Mouse (Mus musculus): Measurements from ENCODE around the gene Emc6.

Emc6 gene

DNA sequence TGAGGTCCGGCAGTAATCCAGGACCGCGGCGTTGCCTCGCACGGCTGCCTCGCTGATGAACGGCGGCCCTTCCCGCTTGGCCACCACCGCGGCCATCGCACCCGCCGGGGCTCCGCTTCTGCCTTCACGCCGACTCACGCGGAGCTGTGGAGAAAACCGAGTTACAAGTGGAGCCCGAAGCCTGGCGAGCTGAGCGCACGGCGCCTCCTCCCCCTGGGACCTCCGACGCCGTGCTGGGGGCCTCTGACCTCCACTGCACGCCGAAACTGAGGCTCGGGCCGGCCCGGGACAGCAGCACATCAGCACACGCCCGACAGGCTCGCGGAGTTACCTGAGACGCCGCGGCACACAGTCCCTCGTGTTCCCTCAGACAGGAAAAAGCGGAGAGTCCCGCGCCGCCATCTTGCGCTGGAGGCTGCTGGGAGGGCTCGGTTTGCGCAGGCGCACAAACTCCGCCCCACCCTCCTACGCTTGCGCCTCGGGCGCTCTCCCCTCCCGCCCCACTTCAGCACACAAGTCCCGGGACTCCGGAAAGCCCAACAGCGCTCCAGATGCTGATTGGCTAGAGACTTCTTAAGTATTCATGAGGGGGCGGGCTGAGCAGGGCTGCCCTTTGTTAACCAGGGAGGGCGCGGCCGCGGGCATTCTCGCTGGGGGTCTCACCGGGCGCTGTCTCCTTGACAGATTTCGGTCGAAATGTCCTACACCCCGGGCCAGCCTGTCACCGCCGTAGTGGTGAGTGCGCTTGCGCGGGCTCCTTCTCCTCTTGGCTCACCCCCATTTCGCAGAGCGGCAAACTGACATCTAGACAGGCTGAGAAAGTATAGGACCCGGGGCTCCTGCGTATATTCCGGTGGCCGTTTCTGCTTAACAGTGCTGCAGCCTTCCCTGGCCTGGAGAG is at the start of gene Emc6, which contains the start of gene Tax1bp3:
Emc6 (minus strand) TSS at position 430 of the 901 bp plus-strand sequence.
Tax1bp3 (plus strand) TSS at position 476 of the 901 bp plus-strand sequence.
- DNase-seq: peak; percentile 97

DNA sequence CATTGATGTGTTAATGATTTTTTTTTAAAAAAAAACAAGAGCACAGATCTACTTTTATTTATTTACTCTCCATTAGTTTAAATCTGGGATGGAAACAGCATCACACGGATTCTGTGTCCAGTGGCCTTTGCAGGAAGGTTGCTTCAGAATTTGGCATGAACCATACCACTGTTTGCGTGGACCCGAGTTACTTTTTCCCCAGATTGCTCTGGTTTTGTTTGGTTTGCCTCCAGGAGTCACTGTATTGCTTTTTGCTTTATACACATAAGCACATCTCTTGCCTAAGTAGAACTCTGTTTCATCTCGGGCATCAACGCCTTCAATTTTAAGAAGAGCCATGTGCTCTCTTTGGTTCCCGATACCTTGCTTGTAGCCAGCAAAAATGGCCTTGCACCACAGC is 49.0 kb upstream of the Emc6 start:
- DNase-seq: no peak

DNA sequence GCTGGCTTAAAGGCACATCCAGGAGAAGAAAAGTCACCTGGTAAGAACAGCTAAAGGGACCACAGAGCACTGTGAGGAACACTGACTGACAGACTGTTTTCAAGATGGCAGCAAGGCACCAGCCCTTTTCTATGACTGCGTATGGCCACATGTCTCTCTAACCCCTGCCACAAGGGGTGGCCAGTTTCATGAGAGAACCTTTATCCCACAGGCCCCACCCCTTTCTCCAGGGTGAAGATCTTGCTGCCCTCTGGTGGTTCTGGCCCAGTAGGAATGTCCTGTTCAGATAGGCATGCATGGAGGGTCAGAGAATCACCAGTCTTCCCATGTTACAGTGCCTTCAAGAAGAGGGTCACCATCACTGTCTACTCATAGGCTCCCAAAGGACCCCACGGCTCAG is 47.1 kb upstream of the Emc6 start:
- DNase-seq: peak; percentile 40

DNA sequence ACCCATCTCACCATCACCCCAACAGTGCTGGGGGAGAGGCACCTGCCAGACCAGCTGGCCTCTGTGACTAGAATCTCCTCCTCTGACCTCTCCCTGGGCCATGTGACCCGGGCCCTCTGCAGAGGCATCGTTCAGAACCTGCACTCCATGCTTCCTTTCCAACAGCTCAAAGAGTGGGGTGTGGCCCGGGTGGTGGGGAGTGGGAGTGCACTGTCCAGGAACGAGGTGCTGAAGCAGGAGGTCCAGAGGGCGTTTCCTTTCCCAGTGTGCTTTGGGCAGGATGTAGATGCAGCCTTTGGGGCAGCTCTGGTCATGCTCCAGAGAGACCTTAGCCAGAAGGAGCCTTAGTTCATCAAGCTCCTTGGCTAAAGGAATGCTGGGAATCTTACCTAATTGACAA is 46.0 kb upstream of the Emc6 start:
- no peak for DNase-seq

DNA sequence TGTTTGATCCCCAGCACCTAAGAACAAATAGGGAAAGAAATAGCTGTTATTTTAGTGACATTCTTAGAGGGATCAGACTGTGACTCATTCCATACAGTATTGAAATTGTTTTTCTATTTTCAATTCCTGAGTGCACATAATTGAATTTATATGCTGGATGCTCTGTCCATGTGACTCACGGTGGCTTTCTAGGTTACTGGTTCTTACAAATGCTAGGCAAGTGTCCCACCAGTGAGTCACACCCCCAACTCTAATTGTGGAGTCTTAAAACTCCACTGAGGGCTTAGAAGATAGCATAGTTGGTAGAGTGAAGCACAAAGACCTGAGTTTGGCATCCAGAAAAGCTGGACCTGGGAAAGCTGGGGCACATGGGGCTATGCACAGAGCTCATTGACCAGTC is 43.8 kb upstream of the Emc6 start:
- no peak for DNase-seq

DNA sequence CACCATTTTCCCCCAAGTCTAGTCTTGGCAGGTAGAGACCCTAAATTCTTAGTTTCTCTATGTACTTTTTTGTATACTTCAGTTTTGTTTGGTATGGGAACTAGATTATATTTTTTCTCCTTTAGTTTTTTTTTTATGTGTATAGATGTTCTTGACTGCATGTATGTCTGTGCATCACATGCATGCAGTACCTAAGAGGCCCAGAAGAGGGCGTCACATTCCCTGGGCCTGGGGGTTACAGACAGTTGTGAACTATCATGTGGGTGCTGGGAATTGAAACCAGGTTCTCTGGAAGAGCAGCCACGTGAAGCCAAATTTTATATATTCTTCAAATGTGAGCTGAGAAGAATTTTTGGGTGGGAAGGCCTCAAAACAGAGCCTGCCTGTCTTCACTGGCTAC is 42.8 kb upstream of the Emc6 start:
- no peak for DNase-seq

DNA sequence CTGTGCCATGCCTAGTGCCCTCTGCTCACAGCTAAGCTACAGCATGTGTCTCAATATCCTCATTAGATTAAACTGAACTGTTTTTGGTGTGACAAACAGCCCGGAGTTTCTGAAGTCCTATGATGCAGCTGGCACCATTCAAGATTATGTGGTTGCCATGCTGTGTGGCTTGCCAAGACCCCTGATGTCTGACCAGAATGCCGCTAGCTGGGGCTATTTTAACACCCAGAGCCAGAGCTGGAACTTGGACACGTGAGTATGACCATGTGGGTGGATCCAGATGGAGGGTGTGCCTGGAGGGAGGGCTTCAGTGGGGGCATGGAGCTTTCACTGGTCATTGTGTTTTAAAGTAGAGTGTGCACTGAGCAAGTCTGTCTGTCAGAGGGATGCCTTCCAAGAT is 37.1 kb upstream of the Emc6 start:
- no peak for DNase-seq

DNA sequence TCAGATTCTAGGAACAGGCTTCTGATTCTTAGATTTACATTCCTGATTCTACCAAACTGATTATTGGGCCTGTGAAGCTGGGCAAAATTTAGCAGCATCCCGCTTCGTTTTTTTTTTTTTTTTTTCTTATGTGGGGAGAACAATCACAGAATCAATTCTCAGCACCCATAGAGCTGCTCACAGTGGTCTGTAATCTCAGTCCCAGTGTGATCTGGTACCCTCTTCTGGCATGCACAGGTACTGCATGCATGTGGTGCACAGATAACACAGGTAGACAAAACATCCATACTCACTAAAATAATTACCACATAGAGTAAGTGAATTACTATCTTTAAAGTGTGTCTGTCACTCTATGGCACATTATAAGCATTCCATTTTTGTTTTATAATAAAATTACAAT is 30.8 kb upstream of the Emc6 start:
- DNase-seq: no peak

DNA sequence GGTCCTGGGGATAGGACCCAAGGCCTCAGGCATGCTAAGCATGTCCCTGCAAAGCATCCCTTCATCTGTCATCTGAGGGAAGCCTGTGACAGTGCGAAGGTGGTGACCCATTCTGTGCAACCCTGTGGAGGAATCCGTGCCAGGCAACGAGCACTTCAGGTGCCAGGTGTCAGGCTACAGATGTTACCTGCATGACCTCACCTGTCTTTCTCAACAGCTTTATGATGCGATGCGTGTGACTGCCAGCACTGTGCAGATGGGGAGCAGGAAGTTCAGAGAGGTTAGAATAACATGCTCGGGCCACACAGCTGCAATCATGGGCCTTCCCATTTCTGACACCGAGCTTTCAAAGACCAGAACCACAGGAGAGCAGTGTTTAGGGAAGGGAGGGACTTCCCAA is 28.4 kb upstream of the Emc6 start:
- DNase-seq: no peak

DNA sequence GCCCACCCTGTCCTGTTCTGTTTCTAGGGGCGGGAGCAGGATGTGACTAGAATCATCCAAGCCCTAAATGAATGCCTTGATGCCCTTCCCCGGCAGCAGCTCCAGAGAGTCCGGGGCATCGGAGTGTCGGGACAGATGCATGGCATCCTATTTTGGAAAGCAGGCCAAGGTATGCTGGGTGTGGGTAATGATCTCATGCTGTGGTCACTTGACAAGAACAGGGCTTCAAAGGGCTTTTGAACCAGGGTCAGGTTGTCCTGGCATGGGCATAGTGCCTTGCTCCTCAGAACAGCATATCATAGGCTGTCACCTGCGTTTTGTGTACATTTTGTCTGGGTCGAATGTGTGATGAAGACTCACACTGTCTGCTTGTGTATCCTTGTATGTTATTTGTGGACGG is 27.1 kb upstream of the Emc6 start:
- no peak for DNase-seq

DNA sequence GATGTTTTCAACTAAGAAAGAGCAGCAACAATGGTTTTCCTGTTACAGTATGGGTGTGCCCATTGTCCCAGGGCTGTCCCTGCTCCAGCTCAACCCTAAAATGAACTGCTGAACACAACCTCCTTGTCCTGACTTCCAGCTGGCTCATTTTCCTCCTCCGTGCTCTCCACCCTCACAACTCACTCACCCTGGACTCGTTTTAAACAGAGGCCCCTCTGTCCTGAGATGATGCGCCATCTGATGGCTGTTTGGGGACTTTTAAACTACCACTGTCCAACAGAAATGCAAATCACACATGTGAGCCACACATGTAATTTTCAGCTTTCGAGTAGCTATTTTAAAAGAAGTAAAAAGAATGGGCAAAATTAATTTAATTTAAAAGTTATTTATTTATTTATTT is 24.8 kb upstream of the Emc6 start:
- DNase-seq: no peak

DNA sequence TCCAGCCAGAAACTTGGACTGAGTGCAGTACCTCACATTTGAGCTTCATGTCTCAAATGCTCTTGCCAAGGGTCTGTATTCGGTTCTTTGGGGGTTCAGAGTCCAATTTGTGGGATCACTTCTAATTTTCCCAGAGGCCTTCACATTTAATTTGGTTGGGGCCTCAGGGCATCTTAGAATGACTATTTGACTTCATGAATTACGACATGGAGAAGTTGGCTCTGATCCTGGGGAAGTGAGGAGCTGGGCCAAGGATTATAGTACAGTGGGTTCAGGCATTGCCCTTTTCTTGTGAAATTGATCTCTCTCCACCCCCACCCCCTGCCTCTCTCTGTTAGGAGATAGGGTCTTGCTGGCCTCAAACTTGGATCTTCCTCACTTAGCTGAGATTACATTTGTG is 24.2 kb upstream of the Emc6 start:
- peak; percentile 33 for DNase-seq

DNA sequence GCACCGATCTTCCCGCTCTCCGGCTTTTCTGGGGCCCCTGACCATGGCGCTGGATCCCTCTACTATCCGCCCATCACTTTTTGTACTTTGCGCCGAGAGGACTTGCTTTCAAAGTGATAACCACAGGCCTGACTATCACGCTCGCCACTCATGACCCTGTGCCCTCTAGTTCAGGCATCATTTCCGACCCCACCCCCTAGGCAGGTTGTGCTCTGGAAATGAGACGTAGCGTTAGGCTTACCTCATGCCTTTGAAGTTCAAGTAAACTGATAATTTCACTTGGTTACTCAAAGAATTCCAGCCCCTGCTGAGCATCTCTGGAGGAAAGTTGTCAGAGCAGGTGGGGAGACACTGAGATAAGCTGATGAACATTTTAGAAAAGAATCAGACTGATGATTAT is 23.0 kb upstream of the Emc6 start:
- DNase-seq: peak; percentile 14

DNA sequence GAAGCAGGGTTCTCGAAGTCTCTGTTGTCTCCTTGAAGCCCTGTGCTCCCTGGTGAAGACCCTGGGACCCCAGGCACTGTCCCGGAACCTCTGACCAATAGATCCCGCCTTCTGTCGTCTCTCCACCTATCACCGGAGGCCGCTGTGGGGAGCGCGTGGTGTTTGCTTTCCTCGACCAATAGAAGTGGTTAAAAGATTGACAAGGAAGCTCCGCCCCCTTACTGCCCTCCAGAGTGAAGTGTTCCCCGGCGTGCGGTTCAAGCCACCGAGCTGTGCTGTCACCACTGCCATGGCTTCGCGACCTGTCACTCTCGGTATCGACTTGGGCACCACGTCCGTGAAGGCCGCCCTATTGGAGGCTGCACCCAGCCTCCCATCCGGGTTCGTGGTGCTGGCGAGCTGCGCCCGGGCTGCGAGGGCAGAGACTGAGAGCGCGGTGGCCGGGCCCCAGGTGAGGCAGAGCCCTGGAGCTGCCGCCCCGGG is 22.4 kb upstream of the Emc6 start, which contains the start of gene Shpk:
Shpk (plus strand) TSS at position 231 of the 483 bp plus-strand sequence.
- peak; percentile 95 for DNase-seq

DNA sequence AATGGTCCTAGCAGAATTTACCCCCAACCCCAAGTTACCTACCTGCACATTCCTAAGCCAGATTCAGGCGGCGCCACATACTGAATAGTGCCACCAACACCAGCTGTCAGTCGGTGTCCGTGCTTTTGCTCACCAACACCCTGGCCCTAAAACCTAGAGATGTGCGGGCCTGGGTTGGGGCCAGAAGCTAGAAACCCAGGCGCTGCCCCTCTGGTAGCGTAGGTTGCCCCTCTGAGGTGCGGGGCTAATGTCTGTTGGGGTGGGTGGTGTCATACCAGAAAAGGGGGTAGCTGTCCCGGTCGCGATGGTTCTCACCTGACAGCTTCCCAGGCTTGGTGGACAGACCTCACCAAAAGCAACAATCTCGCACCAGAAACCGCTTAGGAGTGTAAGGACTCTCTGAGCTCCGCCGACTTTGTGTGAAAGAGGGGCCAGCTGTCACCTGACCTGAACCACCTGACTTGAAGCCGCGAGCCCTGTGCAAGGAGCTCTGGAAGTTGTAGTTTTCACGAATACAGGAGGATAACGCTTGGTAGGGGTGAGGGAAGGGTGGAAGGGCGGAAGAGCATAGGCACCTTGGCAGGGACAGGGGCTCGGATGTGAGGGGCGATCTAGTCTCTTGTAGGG is 21.9 kb upstream of the Emc6 start, which contains the start of gene Ctns:
Ctns (minus strand) TSS at position 440 of the 627 bp plus-strand sequence.
- peak; percentile 78 for DNase-seq

DNA sequence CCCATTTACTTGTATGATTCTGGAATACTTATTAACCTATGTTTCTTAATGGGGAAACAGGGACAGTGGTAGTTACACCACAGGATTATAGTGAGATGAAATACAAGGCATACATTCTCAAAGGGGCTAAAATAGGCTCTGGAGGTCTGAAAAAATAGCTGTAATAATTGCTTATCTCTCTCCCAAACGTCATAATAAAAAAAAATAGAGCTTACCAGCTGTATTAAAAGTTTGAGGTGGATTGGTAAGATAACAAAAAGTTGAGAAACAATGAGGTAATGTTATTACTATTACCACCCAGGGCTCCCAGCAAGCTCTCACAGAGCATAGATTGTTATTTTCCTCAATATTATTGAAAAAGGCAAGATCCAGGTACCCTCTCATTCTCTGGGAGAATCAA is 21.4 kb upstream of the Emc6 start:
- no peak for DNase-seq

DNA sequence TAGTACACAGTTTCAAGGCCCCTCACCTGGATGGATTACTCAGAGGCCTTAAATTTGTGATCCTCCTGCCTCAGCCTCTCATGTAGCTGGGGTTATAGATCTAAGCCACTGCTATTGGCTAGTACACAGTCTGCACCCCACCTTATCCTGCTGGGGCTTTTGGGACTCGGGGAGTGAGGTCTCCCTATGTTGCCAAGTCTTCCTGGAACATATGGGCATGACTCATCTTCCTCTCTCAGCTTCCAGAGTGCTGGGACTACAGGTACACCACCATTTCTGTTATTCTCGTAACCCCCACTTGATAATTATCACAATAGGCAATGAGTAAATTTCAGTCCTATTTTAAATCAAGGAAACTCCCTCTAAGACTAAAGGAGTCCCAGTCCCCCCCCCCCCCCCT is 17.6 kb upstream of the Emc6 start:
- no peak for DNase-seq

DNA sequence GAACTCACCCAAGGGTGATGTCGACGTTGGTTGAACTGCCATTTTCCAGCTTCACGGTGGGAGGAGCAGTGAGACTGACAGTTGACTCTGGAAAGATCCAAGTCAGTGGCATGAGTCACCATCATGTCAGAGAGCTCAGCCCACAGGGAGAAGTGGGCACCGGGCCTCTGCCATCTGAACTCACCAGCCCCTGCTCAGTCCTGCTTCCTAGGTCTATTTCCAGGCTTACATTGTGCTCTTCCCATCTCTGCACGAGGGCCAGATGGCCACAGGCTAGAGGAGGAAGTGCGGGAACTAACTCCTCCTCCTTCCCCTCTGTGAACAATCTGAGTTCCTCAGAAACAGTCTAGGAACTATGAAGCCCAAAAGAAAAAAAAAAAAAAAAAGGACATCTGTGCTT is 16.2 kb upstream of the Emc6 start:
- DNase-seq: no peak

DNA sequence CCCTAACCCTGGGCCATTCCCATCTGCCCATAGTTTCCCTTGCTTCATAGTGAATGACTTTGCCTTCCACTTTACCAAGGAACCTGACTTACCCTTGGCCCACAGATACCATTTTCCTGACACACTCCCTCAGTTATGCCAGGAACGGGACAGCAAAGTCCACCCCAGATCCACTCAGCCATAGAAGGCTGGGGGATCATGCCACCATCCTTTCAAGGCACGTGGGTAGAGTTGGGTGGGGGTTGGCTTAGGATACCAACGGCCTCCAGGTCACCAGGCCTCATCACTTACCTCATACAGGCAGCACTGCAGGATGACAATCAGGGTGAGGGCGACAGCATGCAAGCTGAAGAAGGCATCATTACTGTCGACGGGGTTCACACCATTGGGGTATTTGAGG is 10.4 kb upstream of the Emc6 start:
- no peak for DNase-seq

DNA sequence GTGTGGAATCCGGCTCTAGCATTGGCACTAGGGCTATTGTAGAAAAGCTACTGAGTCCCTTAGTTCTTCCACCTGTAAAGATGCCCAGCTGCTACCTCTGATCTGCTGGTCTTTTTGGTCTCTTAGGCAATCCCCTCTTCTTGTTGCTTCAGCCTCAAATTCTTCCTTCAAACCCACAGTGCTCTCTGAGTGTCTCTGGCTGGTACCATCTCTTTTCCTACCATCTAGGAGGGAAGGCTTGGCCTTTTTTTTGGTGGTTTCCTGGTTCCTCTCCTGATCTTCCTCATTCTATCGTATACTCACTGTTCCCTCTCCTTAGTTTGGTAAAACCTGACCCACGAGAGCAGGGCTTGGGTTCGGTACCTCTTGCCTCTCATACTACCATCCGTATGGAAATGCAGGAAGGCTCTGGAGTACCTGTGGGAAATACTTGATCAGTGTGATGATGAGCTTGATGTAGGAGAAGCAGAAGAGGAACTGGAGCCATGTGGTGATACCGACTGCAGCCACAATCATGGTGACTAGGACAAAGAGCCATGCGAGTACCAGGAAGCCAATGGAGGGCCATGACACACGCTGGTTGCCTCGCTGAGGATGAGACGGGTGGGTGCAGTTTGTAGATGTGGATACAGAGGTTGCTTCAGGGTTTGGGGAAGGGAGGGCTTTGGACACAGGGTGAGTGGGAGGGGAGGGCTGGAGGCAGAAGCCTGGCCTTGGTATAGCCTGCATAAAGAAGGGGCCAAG is 9.2 kb upstream of the Emc6 start:
- DNase-seq: no peak

DNA sequence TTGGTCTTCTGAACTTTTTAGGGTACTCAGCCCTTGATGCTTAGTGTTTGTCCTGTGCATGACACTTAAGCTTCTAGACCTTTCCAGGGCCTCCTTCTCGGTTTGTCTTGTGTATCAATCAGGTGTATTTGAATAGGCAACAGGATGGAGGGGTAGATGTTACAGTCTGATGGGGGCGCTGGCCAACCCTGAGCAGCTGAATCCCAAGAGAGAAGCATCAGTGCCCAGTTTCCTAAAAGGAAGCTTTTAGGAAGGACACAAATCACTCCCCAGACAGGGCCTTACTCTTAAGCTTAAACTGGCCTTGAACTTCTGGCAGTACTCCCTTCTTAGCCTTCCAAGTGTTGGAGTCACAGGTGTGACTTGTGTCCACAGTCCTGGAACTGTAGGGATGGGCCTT is 1.1 kb upstream of the Emc6 start:
- DNase-seq: no peak

DNA sequence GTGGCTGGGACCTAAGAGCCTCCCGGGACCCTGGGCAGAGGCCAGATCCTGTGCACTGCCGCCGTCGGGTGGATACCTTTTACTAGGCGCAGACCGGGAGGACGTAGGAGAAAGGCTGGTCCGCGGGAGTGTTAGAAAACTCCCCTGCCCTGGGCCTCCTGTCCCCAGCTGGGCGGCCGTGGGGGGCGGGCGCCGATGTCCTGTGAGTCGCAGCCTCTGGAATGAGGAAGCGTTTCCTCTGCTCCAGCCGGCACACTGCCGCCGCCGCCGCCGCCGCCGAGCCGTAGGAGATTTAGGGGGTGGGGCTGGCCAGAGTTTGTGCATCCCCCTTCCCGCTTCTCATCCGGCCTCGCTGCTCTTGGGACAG is 655 bp upstream of the Emc6 start:
- peak; percentile 88 for DNase-seq

DNA sequence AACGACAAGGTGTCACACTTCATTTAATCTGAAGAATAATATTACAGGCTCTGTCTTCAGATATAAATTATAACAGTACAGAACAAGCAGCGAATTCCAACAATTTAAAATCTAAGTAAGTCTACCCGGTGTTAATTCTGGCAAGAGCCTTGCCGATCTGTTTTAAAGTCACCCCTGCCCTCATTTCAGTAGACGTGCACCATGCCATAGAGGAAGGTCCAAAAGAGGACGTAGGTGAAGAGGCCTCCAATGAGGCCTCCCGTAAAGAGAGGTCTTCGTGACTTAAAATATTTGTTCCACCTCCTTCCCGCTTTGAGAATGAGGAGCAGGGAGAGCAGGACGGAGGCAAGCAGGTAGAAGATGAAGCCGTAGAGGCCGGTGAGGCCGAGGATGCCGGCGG is 651 bp downstream of the Emc6 start:
- no peak for DNase-seq

DNA sequence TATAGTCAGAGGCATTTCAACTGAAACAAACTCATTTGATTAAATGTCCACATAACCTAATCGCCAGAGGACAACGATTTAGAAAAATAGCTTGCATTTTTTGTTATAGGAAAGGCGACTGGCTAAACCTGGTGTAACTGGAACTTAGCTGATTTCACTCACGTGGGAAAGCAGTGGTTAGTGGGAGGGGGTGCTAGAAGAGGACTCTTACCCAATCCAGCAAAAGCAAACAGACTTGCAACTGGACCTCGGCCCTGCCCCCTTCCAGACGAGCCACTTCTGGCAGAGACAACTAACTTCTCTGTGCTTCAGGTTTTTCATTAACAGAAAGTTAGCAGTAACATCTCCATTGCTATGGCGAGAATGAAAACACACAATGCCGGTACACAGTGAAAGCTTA is 1.2 kb downstream of the Emc6 start:
- DNase-seq: peak; percentile 52

All from lung, postnatal 14 days (tissue).